Comparison of ENCODE assay signal across 8 mouse cellular contexts in genomic region chr19:21777171-21777731, GRCm38 (mm10). TPM values are rescaled to one million over a fixed set of nuclear protein-coding genes. Genes with fewer than 3 reads are reported as not detected.
DNase-seq lines count a peak whose midpoint lies in the region; ATAC-seq and TF ChIP-seq lines count a peak whose summit lies in the region.

No protein-coding gene starts in this region.

- H3K4me3 ChIP-seq in C2C12 (ENCODE audit: insufficient read depth, poor library complexity, severe bottlenecking) (no peak overlapping the region), macrophage (ENCODE audit: inconsistent target) (peak overlapping the region; percentile 29; the same call in 1 of the 2 replicates)
- peak overlapping the region; percentile 91 for H3K4me3 ChIP-seq in embryonic facial prominence, embryonic 10.5 days
- peak overlapping the region; percentile 97 for H3K4me3 ChIP-seq in heart, embryonic 13.5 days
- no peak overlapping the region for H3K4me3 ChIP-seq in kidney, postnatal 0 days (replicated peaks; ENCODE audit: low read depth, low read length)

- H3ac ChIP-seq in C2C12 (ENCODE audit: control insufficient read depth, insufficient read length, low read depth), result no peak overlapping the region

- peaks cover 39% of the 10 kb centered on the region for H3K79me2 ChIP-seq in C2C12 (ENCODE audit: control insufficient read depth, insufficient read depth)
- peaks cover 33% of the 10 kb centered on the region for H3K79me2 ChIP-seq in macrophage (ENCODE audit: inconsistent target)

- DNase-seq in adipocyte (ENCODE audit: low spot score), result peak; percentile 83
- DNase-seq in embryonic facial prominence, embryonic 10.5 days (ENCODE audit: low spot score), result peak; percentile 66
- DNase-seq in kidney, postnatal 0 days (ENCODE audit: low spot score), result peak; percentile 53
- DNase-seq in spleen, adult 18-20 months, result peak; percentile 22 to 60
- no peak for DNase-seq in frontal cortex, postnatal 25 days (ENCODE audit: low spot score in 2 of 2)

- peaks cover 16% of the 10 kb centered on the region for H3K79me3 ChIP-seq in C2C12 (ENCODE audit: low read depth)

- H3K36me3 ChIP-seq in C2C12 (ENCODE audit: control insufficient read depth, insufficient read depth) (no peaks in the 10 kb centered on the region), macrophage (ENCODE audit: inconsistent target) (no peaks in the 10 kb centered on the region)
- H3K36me3 ChIP-seq in embryonic facial prominence, embryonic 10.5 days (replicated peaks), result no peaks in the 10 kb centered on the region
- 0 out of 2 replicates have a peak, but pooled peaks cover 4% of the 10 kb centered on the region for H3K36me3 ChIP-seq in heart, embryonic 13.5 days
- no peaks in the 10 kb centered on the region for H3K36me3 ChIP-seq in kidney, postnatal 0 days (ENCODE audit: insufficient read depth, low read length)

- H3K4me1 ChIP-seq in embryonic facial prominence, embryonic 10.5 days, result peaks cover 44% of the 10 kb centered on the region
- peaks cover 66% of the 10 kb centered on the region for H3K4me1 ChIP-seq in heart, embryonic 13.5 days
- H3K4me1 ChIP-seq in kidney, postnatal 0 days (replicated peaks; ENCODE audit: insufficient read depth, low read length), result peaks cover 33% of the 10 kb centered on the region

- H3K9ac ChIP-seq in heart, embryonic 13.5 days, result peak overlapping the region; percentile 72
- no peak overlapping the region for H3K9ac ChIP-seq in kidney, postnatal 0 days (ENCODE audit: low read depth, low read length)

- no peaks in the 10 kb centered on the region for H3K9me3 ChIP-seq in embryonic facial prominence, embryonic 10.5 days
- H3K9me3 ChIP-seq in heart, embryonic 13.5 days, result no peaks in the 10 kb centered on the region
- no peaks in the 10 kb centered on the region for H3K9me3 ChIP-seq in kidney, postnatal 0 days (replicated peaks; ENCODE audit: low read length)

- no peaks in the 10 kb centered on the region for H3K27me3 ChIP-seq in C2C12 (ENCODE audit: control insufficient read depth, insufficient read depth, insufficient read length)
- H3K27me3 ChIP-seq in embryonic facial prominence, embryonic 10.5 days (replicated peaks; ENCODE audit: low read depth, poor library complexity, severe bottlenecking), result no peaks in the 10 kb centered on the region
- H3K27me3 ChIP-seq in heart, embryonic 13.5 days (replicated peaks), result no peaks in the 10 kb centered on the region; the same call in 1 of the 2 replicates
- no peaks in the 10 kb centered on the region for H3K27me3 ChIP-seq in kidney, postnatal 0 days (ENCODE audit: insufficient read depth, low read length)

- H3K27ac ChIP-seq in embryonic facial prominence, embryonic 10.5 days (replicated peaks), result peak overlapping the region; percentile 98
- H3K27ac ChIP-seq in heart, embryonic 13.5 days (replicated peaks), result 0 out of 2 replicates have a peak overlapping the region, but pooled peaks have one; percentile 8
- H3K27ac ChIP-seq in kidney, postnatal 0 days, result no peak overlapping the region
- peak overlapping the region; percentile 58 for H3K27ac ChIP-seq in macrophage

- no peak for ATAC-seq in heart, embryonic 13.5 days (ENCODE audit: extremely low read depth, insufficient number of reproducible peaks, low FRiP score, low TSS enrichment)
- ATAC-seq in kidney, postnatal 0 days (replicated peaks; ENCODE audit: low FRiP score, low read depth), result peak; percentile 5; the same call in 1 of the 2 replicates

- WGBS in embryonic facial prominence, embryonic 10.5 days, result 13% methylated on average over 20 of the region's 20 CpGs
- 20% methylated on average over 20 of the region's 20 CpGs for WGBS in heart, embryonic 13.5 days
- WGBS in kidney, postnatal 0 days, result 20% methylated on average over 20 of the region's 20 CpGs
- 5% methylated on average over 20 of the region's 20 CpGs for WGBS in macrophage (ENCODE audit: missing documents)

- H3K4me2 ChIP-seq in heart, embryonic 13.5 days, result peak overlapping the region; percentile 80
- peak overlapping the region; percentile 82 for H3K4me2 ChIP-seq in kidney, postnatal 0 days (ENCODE audit: low read length)

- no peak for TF ChIP-seq CTCF in C2C12 (IDR thresholded peaks at IDR 0.05; ENCODE audit: control insufficient read depth, insufficient read depth, insufficient read length)
- TF ChIP-seq CTCF in kidney, postnatal 0 days (IDR thresholded peaks at IDR 0.05; ENCODE audit: low read depth), result peak; percentile 59

TF ChIP-seq in C2C12, 6 proteins besides CTCF, POLR2A, EP300 and RAD21:
- no peak for TF ChIP-seq FOSL1 (IDR thresholded peaks at IDR 0.05; ENCODE audit: insufficient read depth, low read length, poor library complexity, severe bottlenecking)
- peak; percentile 19 for TF ChIP-seq CEBPB (IDR thresholded peaks at IDR 0.05; ENCODE audit: low read depth)

RNA-seq across cellular contexts. Expression of gene Cemip2, which starts 0.9 kb away (rescaled TPM):
- polyA plus RNA-seq in C2C12 (2012; fragmentation: generic; extraction: Trizol), result 12.6 TPM
- polyA plus RNA-seq in embryonic facial prominence, embryonic 10.5 days (2016; fragmentation: Nextera tagmentation; extraction: Ambion mirVana), result 61.4 and 71.0 TPM in 2 replicates
- polyA plus RNA-seq in heart, embryonic 13.5 days (2015; fragmentation: Nextera tagmentation; extraction: Ambion mirVana), result 55.2 and 58.9 TPM in 2 replicates
- 14.1 and 16.3 TPM in 2 replicates for polyA plus RNA-seq in kidney, postnatal 0 days (2015; fragmentation: Nextera tagmentation; extraction: Ambion mirVana)
- 100 to 1,000 TPM in 3 of 26 experiments, 10 to 100 TPM in 23; 37.8 to 540 (median 52.2) TPM for total RNA-seq in macrophage (2018; cell fraction: chromatin; rRNA removed)
- total RNA-seq in macrophage (2018; cell fraction: cytosol; rRNA removed), result 10 to 100 TPM in 24 of 26 experiments, 1 to 10 TPM in 2; 8.0 to 55.8 (median 15.1) TPM
- total RNA-seq in macrophage (2018; cell fraction: nucleus; rRNA removed), result 100 to 1,000 TPM in 2 of 26 experiments, 10 to 100 TPM in 24; 33.4 to 439 (median 45.1) TPM
- 6.8 to 11.2 TPM (median 10.2 TPM) in 3 replicates for polyA plus RNA-seq in macrophage (2018)

Comparison
In these comparisons a context has a peak if more than half of its experiments do, and no peak if none do; other contexts are left out.
1. H3K4me3 ChIP-seq: peak in embryonic facial prominence, embryonic 10.5 days (single experiment), heart, embryonic 13.5 days (single experiment) and macrophage (single experiment); none in C2C12 (single experiment) and kidney, postnatal 0 days (single experiment).
2. DNase-seq: peak in adipocyte (single experiment), embryonic facial prominence, embryonic 10.5 days (single experiment), kidney, postnatal 0 days (single experiment) and spleen, adult 18-20 months (2 of 2); none in frontal cortex, postnatal 25 days (0 of 2).